Mouse (Mus musculus): ENCODE measurements around the gene Nrg4.

The Nrg4 gene

GRCm38 (mm10) chr9:55215056-55215455 is 111.6 kb downstream of the Nrg4 start:
- DNase-seq (ENCODE audit: low read depth): no peak

GRCm38 (mm10) chr9:55213396-55213795 is 113.2 kb downstream of the Nrg4 start:
- DNase-seq (ENCODE audit: low read depth): no peak

- DNase-seq (ENCODE audit: low read depth): no peak
Measured at GRCm38 (mm10) chr9:55211611-55212010, 115.0 kb downstream of the Nrg4 start.

GRCm38 (mm10) chr9:55208790-55209481 is 117.7 kb downstream of the Nrg4 start, which contains the start of gene Fbxo22:
Gene Fbxo22, plus strand, starts transcription at chr9:55208925.
- DNase-seq (ENCODE audit: low read depth): peak; percentile 65

GRCm38 (mm10) chr9:55208458-55208789 is 118.2 kb downstream of the Nrg4 start:
- no peak for DNase-seq (ENCODE audit: low read depth)

- peak; percentile 8 for DNase-seq (ENCODE audit: low read depth)
Measured at GRCm38 (mm10) chr9:55199348-55199747, 127.3 kb downstream of the Nrg4 start.

DNA sequence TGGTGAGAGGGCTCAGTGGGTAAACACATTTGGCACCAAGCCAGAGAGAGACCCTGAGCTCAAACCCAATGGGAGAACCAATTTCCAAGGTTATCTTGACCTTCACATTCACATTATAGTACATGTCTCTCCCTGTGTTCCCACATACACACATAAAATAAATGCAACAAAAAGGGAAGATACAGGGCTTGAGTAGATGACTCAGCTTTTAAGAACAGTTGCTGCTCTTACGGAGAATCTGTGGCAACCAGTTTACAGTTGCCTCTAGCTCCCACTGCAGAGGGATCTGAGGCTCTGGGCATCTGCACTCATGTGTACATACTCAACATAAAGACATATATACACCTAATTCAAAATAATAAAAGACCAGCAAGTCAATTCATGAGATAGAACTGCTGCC is 128.4 kb downstream of the Nrg4 start:
- no peak for DNase-seq (ENCODE audit: low read depth)

GRCm38 (mm10) chr9:55195876-55196275 is 130.8 kb downstream of the Nrg4 start:
- DNase-seq (ENCODE audit: low read depth): no peak

DNA sequence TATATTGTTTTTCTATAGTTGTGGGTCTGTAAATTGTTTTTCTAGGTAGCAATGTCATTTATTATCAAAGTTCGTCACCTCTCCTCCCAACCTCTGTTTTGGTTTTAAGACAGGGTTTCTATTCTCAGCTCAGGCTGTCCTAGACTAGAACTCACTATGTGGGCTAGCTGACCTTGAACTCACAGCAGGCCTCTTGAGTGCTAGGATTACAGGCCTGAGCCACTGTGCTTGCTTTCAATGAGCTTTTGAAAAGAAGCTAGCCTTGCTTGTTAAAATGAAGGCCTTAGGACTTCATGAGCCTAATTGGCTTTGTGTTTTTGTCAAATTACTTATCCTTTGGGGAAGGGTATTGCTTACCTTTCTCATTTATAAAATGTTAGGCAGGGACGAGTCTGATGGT is 152.4 kb downstream of the Nrg4 start:
- DNase-seq (ENCODE audit: low read depth): no peak

GRCm38 (mm10) chr9:55172195-55172685 is 154.4 kb downstream of the Nrg4 start:
- DNase-seq (ENCODE audit: low read depth): no peak

GRCm38 (mm10) chr9:55170655-55171412 is 155.8 kb downstream of the Nrg4 start:
- peak; percentile 33 for DNase-seq (ENCODE audit: low read depth)

All from fibroblast of lung, adult 2 months (primary cell).